Mouse (Mus musculus): ENCODE measurements around the gene Fbxo21.
A peak's percentile ranks its signal among the peaks of the same experiment; 100 is the strongest.

Fbxo21 gene

GRCm38 (mm10) chr5:117980921-117981320 lies 4.4 kb downstream of the Fbxo21 start:
- DNase-seq (ENCODE audit: low read depth) = no peak

DNA sequence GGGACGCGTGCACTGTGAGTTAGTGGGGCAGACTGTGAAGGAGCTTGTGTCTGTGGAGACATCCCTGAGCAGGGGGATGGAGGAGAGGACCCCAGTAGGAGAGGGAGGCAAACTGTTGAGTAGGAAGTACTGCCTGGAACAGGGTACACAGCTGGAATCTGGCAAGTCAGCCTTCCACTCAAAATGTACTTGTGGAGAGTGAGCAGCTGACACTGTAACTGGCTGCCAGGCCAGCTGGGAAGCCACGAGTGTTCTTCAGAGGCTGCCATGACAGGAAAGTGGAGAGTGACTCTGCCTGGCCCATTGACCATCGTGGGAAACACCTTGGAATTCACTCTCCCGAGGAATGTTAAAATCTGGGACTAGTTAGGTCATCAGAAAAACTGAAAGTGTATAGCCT lies 5.4 kb downstream of the Fbxo21 start:
- DNase-seq (ENCODE audit: low read depth) = no peak

DNA sequence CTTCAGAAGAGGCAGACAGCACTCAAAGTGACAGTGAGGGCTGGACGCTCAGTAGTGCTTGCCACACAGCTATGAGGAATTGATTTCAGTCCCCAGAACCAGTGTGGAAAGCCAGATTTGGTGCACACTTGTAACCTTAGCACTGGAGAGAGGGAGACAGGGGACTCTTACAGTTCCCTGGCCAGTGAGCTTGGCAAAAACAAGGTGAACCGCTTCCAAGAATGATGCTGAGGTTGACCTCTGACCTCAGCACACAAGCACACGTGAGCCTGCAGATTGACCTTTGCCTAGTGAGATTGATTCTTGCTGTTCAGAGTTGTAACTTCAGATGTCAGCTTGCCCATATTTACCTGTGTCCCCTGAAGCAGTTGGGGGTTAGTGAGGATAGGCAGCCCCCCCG lies 9.8 kb downstream of the Fbxo21 start:
- no peak for DNase-seq (ENCODE audit: low read depth)

- DNase-seq (ENCODE audit: low read depth) = no peak
These were observed 11.4 kb downstream of the Fbxo21 start for GRCm38 (mm10) chr5:117987891-117988290.

- DNase-seq (ENCODE audit: low read depth) = no peak
These were observed 11.8 kb downstream of the Fbxo21 start for GRCm38 (mm10) chr5:117988367-117988766.

DNA sequence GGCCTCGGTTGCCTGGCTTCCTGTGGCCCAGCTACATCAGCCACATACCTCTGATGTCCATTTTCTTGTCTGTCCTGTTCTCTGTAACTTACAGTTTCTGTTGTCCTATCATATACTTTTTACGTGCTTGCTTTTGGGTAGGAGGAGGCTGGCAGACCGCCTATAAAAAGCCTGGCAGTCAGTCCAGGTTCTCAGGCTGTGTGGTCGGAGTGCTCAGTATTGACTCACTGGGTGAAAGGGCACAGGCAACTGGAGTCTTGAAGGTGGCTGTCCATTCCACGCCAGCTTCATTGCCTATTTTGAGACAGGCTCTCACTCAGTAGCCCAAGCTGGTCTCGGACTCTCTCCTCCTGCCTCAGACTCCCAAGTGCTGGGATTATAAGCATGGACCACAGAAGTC lies 13.2 kb downstream of the Fbxo21 start:
- DNase-seq (ENCODE audit: low read depth) = no peak

- DNase-seq (ENCODE audit: low read depth) = no peak
These were observed 14.4 kb downstream of the Fbxo21 start for GRCm38 (mm10) chr5:117990957-117991356.

DNA sequence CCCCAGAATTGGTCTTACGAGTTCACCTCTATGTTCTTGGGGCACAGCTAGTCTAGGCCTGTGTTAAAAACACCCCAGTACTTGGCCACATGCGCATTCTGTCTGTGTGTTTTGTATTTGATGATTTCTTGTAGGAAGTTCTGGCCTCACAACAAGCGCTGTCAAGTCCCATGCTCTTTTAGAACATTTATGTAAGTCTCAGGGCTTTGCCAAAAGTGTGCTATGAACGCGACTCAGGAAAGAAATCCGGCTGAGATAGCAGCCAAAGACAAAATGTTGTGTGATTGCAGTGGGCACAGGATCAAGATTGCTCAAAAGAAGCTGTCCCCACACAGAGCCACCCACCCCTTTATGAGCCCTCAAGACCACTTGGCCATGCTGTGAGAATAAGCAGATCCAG lies 17.0 kb downstream of the Fbxo21 start:
- DNase-seq (ENCODE audit: low read depth) = no peak

- DNase-seq (ENCODE audit: low read depth) = no peak
These were observed 18.9 kb downstream of the Fbxo21 start for GRCm38 (mm10) chr5:117995372-117995901.

DNA sequence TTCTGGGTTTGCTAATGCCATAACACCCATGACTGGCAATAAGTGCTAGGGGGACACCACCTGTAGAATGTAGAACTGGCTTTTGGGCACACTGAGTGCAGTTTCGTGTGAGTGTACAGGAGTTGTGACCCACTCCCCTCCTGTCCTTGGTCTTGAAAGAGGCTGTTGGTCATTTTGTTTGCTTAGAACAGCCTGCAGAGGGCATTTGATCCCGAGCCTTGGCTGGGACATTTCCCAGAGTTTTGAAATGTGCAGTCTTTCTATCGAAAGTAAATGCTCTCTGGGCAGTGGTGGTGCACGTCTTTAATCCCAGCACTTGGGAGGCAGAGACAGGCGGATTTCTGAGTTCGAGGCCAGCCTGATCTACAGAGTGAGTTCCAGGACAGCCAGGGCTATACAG lies 19.4 kb downstream of the Fbxo21 start:
- DNase-seq (ENCODE audit: low read depth) = no peak

DNA sequence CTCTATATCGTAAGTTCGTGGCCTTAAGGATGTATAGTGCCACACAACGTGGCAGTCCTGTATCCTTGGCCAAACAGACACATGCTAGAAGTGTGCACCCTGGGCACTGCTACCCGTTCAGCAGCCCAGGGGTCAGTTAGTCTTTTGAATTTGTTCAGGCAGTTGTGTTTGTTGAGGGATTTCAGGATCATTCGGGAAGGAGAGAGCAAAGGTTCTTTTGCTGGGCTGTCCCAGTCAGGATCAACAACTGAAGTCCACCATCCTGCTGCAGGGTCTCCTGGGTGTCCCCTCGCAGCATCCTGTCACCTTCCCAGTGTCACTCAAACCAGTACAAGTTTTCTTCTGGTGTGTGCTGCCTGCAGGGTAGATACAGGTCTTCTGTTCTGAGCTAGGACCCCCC lies 20.1 kb downstream of the Fbxo21 start:
- DNase-seq (ENCODE audit: low read depth) = no peak

DNA sequence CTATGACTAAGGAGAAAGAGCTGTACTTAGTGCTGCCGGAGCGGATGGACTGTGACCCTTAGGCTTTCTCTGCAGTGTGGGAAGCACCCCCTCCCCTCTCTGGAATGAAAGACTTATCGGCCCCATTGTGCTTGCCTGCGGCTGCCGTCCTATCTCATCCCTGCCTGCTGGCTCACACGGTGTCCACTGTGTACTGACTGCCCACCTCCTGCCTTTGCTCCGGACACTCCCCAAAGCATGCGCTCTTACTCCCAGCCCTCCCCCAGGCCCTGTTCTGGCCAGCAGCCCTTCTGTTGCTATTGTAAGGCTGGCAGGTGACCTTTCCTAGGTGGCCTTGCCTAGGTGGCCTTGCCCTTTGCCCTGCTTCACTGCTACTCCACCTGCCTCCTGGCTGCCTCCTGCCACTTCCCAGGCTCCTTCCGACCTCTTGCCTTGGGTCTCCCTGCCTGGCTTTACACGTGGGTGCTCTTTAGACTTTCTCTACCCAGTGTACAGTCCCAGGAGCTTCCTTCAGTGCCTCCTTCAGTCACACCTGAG lies 21.0 kb downstream of the Fbxo21 start:
- DNase-seq (ENCODE audit: low read depth) = no peak

GRCm38 (mm10) chr5:117999061-117999460 lies 22.5 kb downstream of the Fbxo21 start:
- no peak for DNase-seq (ENCODE audit: low read depth)

DNA sequence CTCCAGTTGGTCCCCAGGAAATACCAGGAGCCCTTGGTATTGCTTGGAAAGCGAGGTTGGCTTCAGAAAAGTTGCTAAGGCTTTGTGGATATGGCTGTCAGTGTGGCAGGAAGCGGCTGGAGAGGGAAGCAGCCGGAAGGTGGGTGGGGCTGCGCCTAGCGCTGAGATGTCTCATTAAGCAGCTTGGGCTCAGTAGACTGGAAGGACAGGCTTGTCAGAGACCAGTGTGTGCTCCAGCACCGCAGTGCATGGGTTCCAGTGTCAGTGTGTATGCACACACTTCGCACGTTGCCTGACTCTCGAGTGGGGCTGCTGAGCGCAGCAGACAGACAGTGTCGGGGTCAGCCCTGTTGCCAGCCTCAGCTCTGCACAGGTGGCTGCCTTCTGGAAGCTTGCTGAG lies 23.1 kb downstream of the Fbxo21 start:
- no peak for DNase-seq (ENCODE audit: low read depth)

DNA sequence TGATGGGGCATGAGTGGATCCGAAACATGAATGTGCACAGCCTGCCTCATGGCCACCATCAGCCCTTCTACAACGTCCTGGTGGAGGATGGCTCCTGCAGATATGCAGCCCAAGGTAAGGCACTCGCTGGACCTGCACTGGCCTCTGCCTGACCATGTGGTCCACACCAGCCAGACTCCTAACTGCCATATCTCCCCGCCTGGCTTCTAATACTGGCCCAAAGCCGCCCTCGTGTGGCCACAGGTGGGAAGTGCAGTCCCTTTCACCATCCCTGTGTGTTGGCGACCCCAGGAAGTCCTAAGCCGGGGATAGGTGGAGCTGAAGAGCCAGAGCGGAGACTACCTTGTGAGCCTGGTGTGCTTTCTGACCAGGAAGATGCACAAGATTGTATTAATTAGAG lies 25.5 kb downstream of the Fbxo21 start:
- DNase-seq (ENCODE audit: low read depth) = peak; percentile 72

- peak; percentile 79 for DNase-seq (ENCODE audit: low read depth)
These were observed 28.1 kb downstream of the Fbxo21 start for GRCm38 (mm10) chr5:118004619-118005018.

GRCm38 (mm10) chr5:118005728-118006127 lies 29.2 kb downstream of the Fbxo21 start:
- no peak for DNase-seq (ENCODE audit: low read depth)

GRCm38 (mm10) chr5:118008344-118008743 lies 31.8 kb downstream of the Fbxo21 start:
- no peak for DNase-seq (ENCODE audit: low read depth)

DNA sequence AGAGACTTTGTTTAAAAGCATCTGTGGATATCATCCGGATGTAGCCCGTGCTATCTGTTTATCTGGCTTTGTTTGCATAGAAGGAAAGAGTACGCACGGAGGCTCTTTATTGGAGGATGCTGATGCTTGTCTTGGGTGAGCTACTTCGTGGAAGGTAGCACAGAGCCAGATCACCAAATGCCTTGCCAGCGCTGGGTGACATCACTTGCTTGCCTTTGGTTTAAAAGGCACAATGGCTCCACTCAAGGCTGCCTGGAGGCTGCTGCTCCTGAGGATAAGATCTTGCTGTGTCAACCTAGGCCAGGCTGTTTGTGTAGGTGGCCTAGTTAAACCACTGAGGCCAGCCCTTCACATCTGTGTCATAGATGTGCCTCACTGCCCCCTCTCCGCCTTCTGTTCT lies 34.3 kb downstream of the Fbxo21 start:
- DNase-seq (ENCODE audit: low read depth) = no peak

DNA sequence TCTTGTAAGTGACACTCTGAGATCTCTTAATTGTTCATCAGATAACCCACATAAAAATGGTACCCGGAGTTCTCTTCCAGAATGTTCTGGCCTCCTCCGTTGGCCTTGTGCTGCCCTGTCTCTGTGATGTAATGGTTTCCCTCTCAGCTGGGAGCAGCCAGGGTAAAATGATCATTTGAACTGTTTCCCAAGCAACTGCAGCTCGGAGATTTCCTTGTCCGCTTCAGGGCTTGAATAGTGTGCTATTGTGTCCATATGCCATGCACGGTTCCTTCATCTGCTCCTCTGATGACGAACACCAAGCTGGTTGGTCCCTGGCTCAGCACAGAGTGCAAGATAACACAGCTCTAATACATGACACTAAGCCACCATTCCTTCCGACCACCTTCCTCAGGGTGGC lies 35.3 kb downstream of the Fbxo21 start:
- no peak for DNase-seq (ENCODE audit: low read depth)

DNA sequence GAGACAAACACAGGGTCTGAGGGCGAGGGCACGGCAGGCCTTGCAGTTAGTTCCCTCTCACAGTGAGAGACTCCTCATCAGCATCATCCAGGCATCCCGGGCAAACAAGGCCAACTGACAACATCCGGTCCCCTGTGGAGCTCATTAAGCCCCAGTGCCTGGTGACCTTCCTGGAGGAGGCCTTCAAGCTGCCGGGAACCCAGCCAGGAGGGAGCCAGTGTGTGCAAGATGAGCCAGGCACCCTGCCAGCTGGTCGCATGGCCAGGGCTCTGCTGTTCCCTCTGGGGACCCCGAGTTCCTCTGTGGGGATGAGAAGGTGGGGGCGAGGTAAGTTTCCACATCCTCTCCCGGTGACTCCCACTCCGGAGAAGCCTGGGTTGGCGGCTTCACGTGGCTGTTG lies 38.5 kb downstream of the Fbxo21 start:
- DNase-seq (ENCODE audit: low read depth) = no peak

DNA sequence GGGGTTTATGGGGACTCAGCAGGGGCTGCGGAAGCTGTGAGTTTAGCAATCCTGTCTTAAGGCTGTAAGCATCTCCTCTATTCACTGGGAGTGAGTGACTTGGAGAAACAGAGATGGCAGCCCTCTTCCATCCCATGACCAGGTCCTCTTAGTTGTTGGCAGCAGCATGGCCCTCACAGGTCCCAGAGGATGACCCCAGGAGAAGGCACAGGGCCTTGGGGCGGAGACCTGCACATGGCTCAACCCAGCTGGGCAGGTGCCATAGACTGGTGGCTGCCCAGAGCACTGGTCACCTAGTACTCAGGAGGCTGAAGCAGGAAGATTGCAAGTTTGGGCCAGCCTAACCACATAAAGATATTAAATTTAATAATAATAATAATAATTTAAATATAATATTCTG lies 39.1 kb downstream of the Fbxo21 start:
- no peak for DNase-seq (ENCODE audit: low read depth)

- no peak for DNase-seq (ENCODE audit: low read depth)
These were observed 41.0 kb downstream of the Fbxo21 start for GRCm38 (mm10) chr5:118017527-118017926.

DNA sequence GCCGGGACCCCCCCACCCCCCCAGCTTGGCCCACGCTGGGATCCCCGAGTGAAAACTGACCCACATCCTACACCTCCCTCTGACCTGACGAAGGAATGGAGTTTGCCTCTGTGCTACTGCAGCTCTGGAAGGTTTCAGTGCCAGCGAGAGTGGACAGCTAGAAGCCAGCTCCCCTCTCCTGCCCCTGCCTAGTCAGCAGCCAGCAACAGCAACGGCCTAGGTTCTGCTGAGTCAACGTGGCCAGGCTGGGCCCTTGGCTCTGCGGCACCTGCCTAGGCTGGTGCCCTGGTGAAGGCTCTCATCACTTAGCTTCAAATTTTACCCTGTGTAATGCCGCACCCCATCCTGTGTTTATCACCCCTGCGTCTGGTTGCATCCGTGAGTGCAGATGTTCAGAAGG lies 43.4 kb downstream of the Fbxo21 start:
- DNase-seq (ENCODE audit: low read depth) = no peak

DNA sequence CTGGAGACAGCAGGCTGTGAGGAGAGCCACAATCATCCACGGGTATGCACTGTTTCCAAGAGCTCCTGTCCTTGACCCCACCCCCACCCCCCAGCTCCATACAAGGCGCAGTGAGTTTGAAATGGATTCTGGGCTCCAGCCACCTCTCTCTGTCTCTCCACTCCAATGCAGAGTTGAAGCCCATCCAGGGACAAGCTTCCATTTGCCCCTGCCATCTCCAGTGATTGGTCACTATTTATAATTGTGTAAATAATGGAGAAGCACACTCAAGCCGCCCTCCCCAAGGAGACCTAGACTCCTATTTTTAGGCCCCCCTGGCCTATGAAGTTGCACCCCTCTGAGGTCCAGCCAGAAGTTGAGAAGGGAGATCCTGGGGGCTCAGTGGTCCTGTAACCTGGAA lies 46.5 kb downstream of the Fbxo21 start:
- no peak for DNase-seq (ENCODE audit: low read depth)

Measured in naive thymus-derived CD4-positive, alpha-beta T cell, adult 2 months (primary cell).